Mouse (Mus musculus): ENCODE data around the gene Dpp6. TPM values are rescaled to one million over a fixed set of nuclear protein-coding genes. Genes with fewer than 3 reads are reported as not detected.

The Dpp6 gene
- polyA plus RNA-seq, 1 experiment from 2014 or later = 3.7 TPM

- WGBS = 63% methylated on average over 1 of the region's 1 CpGs
- Histone ChIP-seq H3K4me3 (no peak overlapping the region), H3K9ac (no peak overlapping the region), H3K4me2 (replicated peaks) (no peak overlapping the region), H3K27ac (no peak overlapping the region), H3K36me3 (no peaks in the 10 kb centered on the region), H3K4me1 (no peaks in the 10 kb centered on the region), H3K27me3 (no peaks in the 10 kb centered on the region), H3K9me3 (no peaks in the 10 kb centered on the region)
- no peak for ATAC-seq (ENCODE audit: insufficient number of reproducible peaks, insufficient read depth, low FRiP score, low TSS enrichment)
Measured at GRCm38 (mm10) chr5:27077821-27078220, 260.8 kb downstream of the Dpp6 start.

- 50% methylated on average over 1 of the region's 1 CpGs for WGBS
Measured at GRCm38 (mm10) chr5:27081275-27081674, 264.3 kb downstream of the Dpp6 start.

GRCm38 (mm10) chr5:27083762-27084161 is 266.8 kb downstream of the Dpp6 start:
- Histone ChIP-seq H3K27ac (no peak overlapping the region), H3K4me3 (no peak overlapping the region), H3K9ac (no peak overlapping the region), H3K4me1 (no peaks in the 10 kb centered on the region), H3K9me3 (no peaks in the 10 kb centered on the region), H3K36me3 (no peaks in the 10 kb centered on the region), H3K4me2 (replicated peaks) (no peak overlapping the region), H3K27me3 (no peaks in the 10 kb centered on the region)
- ATAC-seq (ENCODE audit: insufficient number of reproducible peaks, insufficient read depth, low FRiP score, low TSS enrichment) = no peak
- 69% methylated on average over 4 of the region's 4 CpGs for WGBS

More at GRCm38 (mm10) chr5:27081275-27081674, 264.3 kb downstream of the Dpp6 start:
- Histone ChIP-seq H3K9me3 (no peaks in the 10 kb centered on the region), H3K36me3 (no peaks in the 10 kb centered on the region), H3K27me3 (no peaks in the 10 kb centered on the region), H3K4me1 (no peaks in the 10 kb centered on the region), H3K9ac (no peak overlapping the region), H3K4me3 (no peak overlapping the region), H3K4me2 (replicated peaks) (no peak overlapping the region), H3K27ac (no peak overlapping the region)
- no peak for ATAC-seq (ENCODE audit: insufficient number of reproducible peaks, insufficient read depth, low FRiP score, low TSS enrichment)

GRCm38 (mm10) chr5:27108221-27108620 is 291.2 kb downstream of the Dpp6 start:
- no peak for ATAC-seq (ENCODE audit: insufficient number of reproducible peaks, insufficient read depth, low FRiP score, low TSS enrichment)
- Histone ChIP-seq H3K4me3 (no peak overlapping the region), H3K4me1 (no peaks in the 10 kb centered on the region), H3K27ac (no peak overlapping the region), H3K27me3 (no peaks in the 10 kb centered on the region), H3K9me3 (no peaks in the 10 kb centered on the region), H3K36me3 (no peaks in the 10 kb centered on the region), H3K9ac (no peak overlapping the region), H3K4me2 (replicated peaks) (no peak overlapping the region)
- 88% methylated on average over 1 of the region's 1 CpGs for WGBS

GRCm38 (mm10) chr5:27122479-27122878 is 305.5 kb downstream of the Dpp6 start:
- ATAC-seq (ENCODE audit: insufficient number of reproducible peaks, insufficient read depth, low FRiP score, low TSS enrichment) = no peak
- 45% methylated on average over 2 of the region's 2 CpGs for WGBS
- Histone ChIP-seq H3K9ac (no peak overlapping the region), H3K36me3 (no peaks in the 10 kb centered on the region), H3K27ac (no peak overlapping the region), H3K4me1 (no peaks in the 10 kb centered on the region), H3K27me3 (no peaks in the 10 kb centered on the region), H3K4me3 (no peak overlapping the region), H3K4me2 (replicated peaks) (no peak overlapping the region), H3K9me3 (no peaks in the 10 kb centered on the region)

GRCm38 (mm10) chr5:27122944-27123343 is 305.9 kb downstream of the Dpp6 start:
- 80% methylated on average over 2 of the region's 2 CpGs for WGBS
- H3K9ac ChIP-seq = no peak overlapping the region
- no peak overlapping the region for H3K27ac ChIP-seq
- H3K4me2 ChIP-seq (replicated peaks) = no peak overlapping the region
- H3K36me3 ChIP-seq = no peaks in the 10 kb centered on the region
- ATAC-seq (ENCODE audit: insufficient number of reproducible peaks, insufficient read depth, low FRiP score, low TSS enrichment) = no peak
- H3K4me1 ChIP-seq = no peaks in the 10 kb centered on the region
- no peaks in the 10 kb centered on the region for H3K27me3 ChIP-seq
- no peaks in the 10 kb centered on the region for H3K9me3 ChIP-seq
- no peak overlapping the region for H3K4me3 ChIP-seq

GRCm38 (mm10) chr5:27126034-27126433 is 309.0 kb downstream of the Dpp6 start:
- WGBS = 82% methylated on average over 4 of the region's 4 CpGs

GRCm38 (mm10) chr5:27133196-27133595 is 316.2 kb downstream of the Dpp6 start:
- H3K27ac ChIP-seq = no peak overlapping the region
- WGBS = 78% methylated on average over 3 of the region's 3 CpGs
- H3K4me1 ChIP-seq = no peaks in the 10 kb centered on the region
- H3K36me3 ChIP-seq = no peaks in the 10 kb centered on the region
- no peak for ATAC-seq (ENCODE audit: insufficient number of reproducible peaks, insufficient read depth, low FRiP score, low TSS enrichment)
- no peaks in the 10 kb centered on the region for H3K27me3 ChIP-seq
- H3K4me2 ChIP-seq (replicated peaks) = no peak overlapping the region
- no peak overlapping the region for H3K4me3 ChIP-seq
- H3K9ac ChIP-seq = no peak overlapping the region
- H3K9me3 ChIP-seq = no peaks in the 10 kb centered on the region

More at GRCm38 (mm10) chr5:27126034-27126433, 309.0 kb downstream of the Dpp6 start:
- Histone ChIP-seq H3K4me1 (no peaks in the 10 kb centered on the region), H3K36me3 (no peaks in the 10 kb centered on the region), H3K9ac (no peak overlapping the region), H3K4me2 (replicated peaks) (no peak overlapping the region), H3K9me3 (no peaks in the 10 kb centered on the region), H3K27me3 (no peaks in the 10 kb centered on the region), H3K27ac (no peak overlapping the region), H3K4me3 (no peak overlapping the region)
- no peak for ATAC-seq (ENCODE audit: insufficient number of reproducible peaks, insufficient read depth, low FRiP score, low TSS enrichment)

- H3K9ac ChIP-seq = no peak overlapping the region
- WGBS = 79% methylated on average over 2 of the region's 2 CpGs
- no peaks in the 10 kb centered on the region for H3K9me3 ChIP-seq
- no peaks in the 10 kb centered on the region for H3K27me3 ChIP-seq
- no peak overlapping the region for H3K4me3 ChIP-seq
- H3K27ac ChIP-seq = no peak overlapping the region
- no peak overlapping the region for H3K4me2 ChIP-seq (replicated peaks)
- H3K36me3 ChIP-seq = no peaks in the 10 kb centered on the region
- H3K4me1 ChIP-seq = no peaks in the 10 kb centered on the region
- no peak for ATAC-seq (ENCODE audit: insufficient number of reproducible peaks, insufficient read depth, low FRiP score, low TSS enrichment)
Measured at GRCm38 (mm10) chr5:27134436-27135005, 317.5 kb downstream of the Dpp6 start.

- Histone ChIP-seq H3K4me1 (no peaks in the 10 kb centered on the region), H3K27ac (no peak overlapping the region), H3K4me3 (no peak overlapping the region), H3K9ac (no peak overlapping the region), H3K27me3 (no peaks in the 10 kb centered on the region), H3K4me2 (replicated peaks) (no peak overlapping the region), H3K36me3 (no peaks in the 10 kb centered on the region), H3K9me3 (no peaks in the 10 kb centered on the region)
- ATAC-seq (ENCODE audit: insufficient number of reproducible peaks, insufficient read depth, low FRiP score, low TSS enrichment) = no peak
- WGBS = 73% methylated on average over 6 of the region's 6 CpGs
Measured at GRCm38 (mm10) chr5:27147397-27147945, 330.5 kb downstream of the Dpp6 start.

- no peak overlapping the region for H3K9ac ChIP-seq
- no peaks in the 10 kb centered on the region for H3K9me3 ChIP-seq
- 81% methylated on average over 1 of the region's 1 CpGs for WGBS
- no peak overlapping the region for H3K4me3 ChIP-seq
- no peaks in the 10 kb centered on the region for H3K27me3 ChIP-seq
- H3K4me1 ChIP-seq = no peaks in the 10 kb centered on the region
- ATAC-seq (ENCODE audit: insufficient number of reproducible peaks, insufficient read depth, low FRiP score, low TSS enrichment) = no peak
- no peaks in the 10 kb centered on the region for H3K36me3 ChIP-seq
- H3K4me2 ChIP-seq (replicated peaks) = no peak overlapping the region
- H3K27ac ChIP-seq = no peak overlapping the region
Measured at GRCm38 (mm10) chr5:27151017-27151416, 334.0 kb downstream of the Dpp6 start.

- H3K4me1 ChIP-seq = no peaks in the 10 kb centered on the region
- no peaks in the 10 kb centered on the region for H3K27me3 ChIP-seq
- no peak overlapping the region for H3K27ac ChIP-seq
- no peaks in the 10 kb centered on the region for H3K9me3 ChIP-seq
- no peak overlapping the region for H3K4me3 ChIP-seq
- ATAC-seq (ENCODE audit: insufficient number of reproducible peaks, insufficient read depth, low FRiP score, low TSS enrichment) = no peak
- 72% methylated on average over 3 of the region's 3 CpGs for WGBS
- no peak overlapping the region for H3K9ac ChIP-seq
- H3K4me2 ChIP-seq (replicated peaks) = no peak overlapping the region
- no peaks in the 10 kb centered on the region for H3K36me3 ChIP-seq
Measured at GRCm38 (mm10) chr5:27155671-27156070, 338.7 kb downstream of the Dpp6 start.

All from embryonic facial prominence, embryonic 12.5 days (tissue).